Mouse (Mus musculus) intestine, embryonic 16.5 days (tissue): Measurements from ENCODE around the gene Tyr. TPM values are rescaled to one million over a fixed set of nuclear protein-coding genes. Genes with fewer than 3 reads are reported as not detected.

Source experiments
- polyA plus RNA-seq: library from polyadenylated mRNA; unstranded; fragments of >200 nt; fragmentation: Nextera tagmentation; extraction: Ambion mirVana; gene quantifications from 2 replicates; pipeline ENCODE4 v1.2.1, GENCODE M21; 2015

The Tyr gene
- polyA plus RNA-seq, 1 experiment from 2014 or later, result not detected

Other genes with a start within 250 kb of the Tyr start
- 6.0 and 9.5 TPM in 2 replicates for gene Nox4, start 247.4 kb downstream of the Tyr start, polyA plus RNA-seq
- not detected in 2 replicates for gene Grm5, start 90.7 kb upstream of the Tyr start, polyA plus RNA-seq